ENCODE assay signal across 21 mouse cellular contexts in the genomic region with DNA sequence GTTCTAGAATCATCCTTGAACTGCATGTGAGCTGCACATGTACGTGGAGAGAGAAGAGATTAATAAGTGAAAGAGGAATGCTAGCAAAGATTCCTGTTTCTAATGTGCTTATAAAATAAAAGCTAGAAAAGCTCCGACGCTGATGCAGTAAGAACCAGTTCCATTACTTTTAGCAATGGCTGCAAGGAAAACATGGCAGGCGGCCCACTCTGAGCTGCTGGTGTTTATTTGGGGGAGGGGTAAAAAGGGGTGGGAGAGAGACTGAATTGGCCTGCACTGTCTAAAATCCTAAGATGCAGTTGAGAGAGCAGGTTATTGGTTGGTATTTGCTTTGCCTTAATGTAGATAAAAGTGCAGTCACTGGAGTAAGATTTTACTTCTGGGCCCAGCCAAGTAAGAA.
DNase-seq lines count a peak whose midpoint lies in the region; ATAC-seq and TF ChIP-seq lines count a peak whose summit lies in the region.
"Had no signal": no experiment of that assay in that cellular context is flagged by ENCODE, and none has a peak within 500 bp of the region (broad histone marks: within the 10 kb centered on the region; RNA-seq: fewer than 3 reads in every experiment).

No protein-coding gene starts in this region.

- no peak for ATAC-seq in hindbrain, embryonic 16.5 days
- ATAC-seq in hindbrain, embryonic 14.5 days (ENCODE audit: low FRiP score) = no peak
- ATAC-seq in lung, embryonic 15.5 days (ENCODE audit: borderline replicate concordance, extremely low read depth, low FRiP score, low TSS enrichment) = no peak
- ATAC-seq in stomach, postnatal 0 days (ENCODE audit: low FRiP score, low TSS enrichment) = no peak
- ATAC-seq: CD4-positive, CD25-positive, alpha-beta regulatory T cell, adult 4 months; forebrain, postnatal 0 days had no signal

- H3K9me3 ChIP-seq in hindbrain, embryonic 16.5 days (ENCODE audit: control insufficient read depth, low read length) = no peaks in the 10 kb centered on the region
- H3K9me3 ChIP-seq in hindbrain, embryonic 14.5 days (ENCODE audit: control insufficient read depth, low read length) = no peaks in the 10 kb centered on the region
- no peaks in the 10 kb centered on the region for H3K9me3 ChIP-seq in lung, embryonic 15.5 days
- H3K9me3 ChIP-seq in stomach, postnatal 0 days (ENCODE audit: control insufficient read depth, low read length) = no peaks in the 10 kb centered on the region
- H3K9me3 ChIP-seq: embryonic facial prominence, embryonic 10.5 days; G1E; heart, embryonic 15.5 days had no signal

- H3K9ac ChIP-seq in hindbrain, embryonic 16.5 days (ENCODE audit: low read depth, low read length) = no peak overlapping the region
- H3K9ac ChIP-seq in hindbrain, embryonic 14.5 days = no peak overlapping the region
- H3K9ac ChIP-seq in lung, embryonic 15.5 days = no peak overlapping the region
- no peak overlapping the region for H3K9ac ChIP-seq in stomach, postnatal 0 days (ENCODE audit: low read length)
- H3K9ac ChIP-seq: forebrain, postnatal 0 days; heart, embryonic 15.5 days had no signal

- no peaks in the 10 kb centered on the region for H3K27me3 ChIP-seq in hindbrain, embryonic 16.5 days (replicated peaks; ENCODE audit: control insufficient read depth, insufficient read depth, low read length)
- H3K27me3 ChIP-seq in hindbrain, embryonic 14.5 days (ENCODE audit: control insufficient read depth, insufficient read depth, low read length) = no peaks in the 10 kb centered on the region
- no peaks in the 10 kb centered on the region for H3K27me3 ChIP-seq in lung, embryonic 15.5 days
- no peaks in the 10 kb centered on the region for H3K27me3 ChIP-seq in stomach, postnatal 0 days (ENCODE audit: control insufficient read depth, insufficient read depth, low read length)
- H3K27me3 ChIP-seq: heart, embryonic 15.5 days had no signal

- no peak overlapping the region for H3K4me2 ChIP-seq in hindbrain, embryonic 16.5 days (ENCODE audit: low read length)
- no peak overlapping the region for H3K4me2 ChIP-seq in hindbrain, embryonic 14.5 days (replicated peaks)
- H3K4me2 ChIP-seq in lung, embryonic 15.5 days = no peak overlapping the region
- H3K4me2 ChIP-seq in stomach, postnatal 0 days (replicated peaks; ENCODE audit: low read depth) = no peak overlapping the region
- H3K4me2 ChIP-seq: heart, embryonic 11.5 days; heart, embryonic 15.5 days had no signal

- 0 out of 2 replicates have a peak overlapping the region, but pooled peaks have one; percentile 6 for H3K27ac ChIP-seq in hindbrain, embryonic 16.5 days (ENCODE audit: low read depth, low read length)
- H3K27ac ChIP-seq in hindbrain, embryonic 14.5 days = no peak overlapping the region; the same call in 1 of the 2 replicates
- H3K27ac ChIP-seq in lung, embryonic 15.5 days = peak overlapping the region; percentile 62
- peak overlapping the region; percentile 87 for H3K27ac ChIP-seq in stomach, postnatal 0 days (replicated peaks)
- H3K27ac ChIP-seq: embryonic facial prominence, embryonic 10.5 days; heart, adult 2 months had no signal

- TF ChIP-seq CTCF in stomach, postnatal 0 days (IDR thresholded peaks at IDR 0.05; ENCODE audit: low read depth) = no peak

- peak; percentile 61 to 71 for DNase-seq in cerebellum, postnatal 10 days
- DNase-seq in cerebellum, postnatal 25 days = no peak
- DNase-seq in hindbrain, embryonic 14.5 days (ENCODE audit: low spot score) = no peak
- no peak for DNase-seq in lung, adult 18-20 months
- DNase-seq in stomach, postnatal 0 days (ENCODE audit: low spot score) = no peak
- DNase-seq in kidney, postnatal 36 days = no peak
- DNase-seq: adrenal gland, postnatal 10 days; B cell, adult 2 months; cerebellum, adult 11-12 months; cerebellum, adult 9-10 months; forebrain, postnatal 0 days; gastrocnemius, postnatal 14 days; heart, adult 2 months; heart, postnatal 14 days had no signal

- no peaks in the 10 kb centered on the region for H3K36me3 ChIP-seq in hindbrain, embryonic 16.5 days (ENCODE audit: control insufficient read depth, insufficient read depth, low read length)
- no peaks in the 10 kb centered on the region for H3K36me3 ChIP-seq in hindbrain, embryonic 14.5 days (replicated peaks; ENCODE audit: control insufficient read depth, insufficient read depth)
- no peaks in the 10 kb centered on the region for H3K36me3 ChIP-seq in lung, embryonic 15.5 days
- no peaks in the 10 kb centered on the region for H3K36me3 ChIP-seq in stomach, postnatal 0 days (ENCODE audit: control insufficient read depth, insufficient read depth, low read length)
- H3K36me3 ChIP-seq: embryonic facial prominence, embryonic 10.5 days; heart, embryonic 15.5 days had no signal

- 48% methylated on average over 4 of the region's 4 CpGs for whole genome bisulfite sequencing in hindbrain, embryonic 16.5 days
- 63% methylated on average over 4 of the region's 4 CpGs for WGBS in hindbrain, embryonic 14.5 days
- 53% methylated on average over 4 of the region's 4 CpGs for WGBS in lung, embryonic 15.5 days
- WGBS in stomach, postnatal 0 days = 39% methylated on average over 4 of the region's 4 CpGs

- no peak for TF ChIP-seq EP300 in stomach, postnatal 0 days (optimal IDR thresholded peaks at IDR 0.05)

- no peak overlapping the region for H3K4me3 ChIP-seq in hindbrain, embryonic 16.5 days (ENCODE audit: low read length)
- H3K4me3 ChIP-seq in hindbrain, embryonic 14.5 days (replicated peaks; ENCODE audit: low read length) = no peak overlapping the region
- no peak overlapping the region for H3K4me3 ChIP-seq in lung, embryonic 15.5 days
- H3K4me3 ChIP-seq in stomach, postnatal 0 days (ENCODE audit: low read depth, low read length) = no peak overlapping the region
- H3K4me3 ChIP-seq: embryonic facial prominence, embryonic 10.5 days; heart, adult 2 months; heart, embryonic 15.5 days had no signal

- H3K4me1 ChIP-seq in hindbrain, embryonic 16.5 days (ENCODE audit: control insufficient read depth, insufficient read depth, low read depth, low read length) = peaks cover 29% of the 10 kb centered on the region
- peaks cover 31% of the 10 kb centered on the region for H3K4me1 ChIP-seq in hindbrain, embryonic 14.5 days (replicated peaks; ENCODE audit: control insufficient read depth, insufficient read depth, low read length)
- peaks cover 55% of the 10 kb centered on the region for H3K4me1 ChIP-seq in lung, embryonic 15.5 days
- peaks cover 11% of the 10 kb centered on the region for H3K4me1 ChIP-seq in stomach, postnatal 0 days (replicated peaks; ENCODE audit: control insufficient read depth, insufficient read depth)

Comparison
In these comparisons a context has a peak if more than half of its experiments do, and no peak if none do; other contexts are left out.
1. DNase-seq: peak in cerebellum, postnatal 10 days (2 of 2); none in cerebellum, postnatal 25 days (0 of 2), hindbrain, embryonic 14.5 days (single experiment), lung, adult 18-20 months (0 of 2), stomach, postnatal 0 days (single experiment) and kidney, postnatal 36 days (0 of 2).